Mouse (Mus musculus) lung, postnatal 36 days (tissue): ENCODE results near the gene Plrg1.

Source experiments
- DNase-seq: peaks from one replicate; pipeline ENCODE4 v3.0.0; 2022; ENCODE audit warnings: mixed read lengths

The Plrg1 gene

DNA sequence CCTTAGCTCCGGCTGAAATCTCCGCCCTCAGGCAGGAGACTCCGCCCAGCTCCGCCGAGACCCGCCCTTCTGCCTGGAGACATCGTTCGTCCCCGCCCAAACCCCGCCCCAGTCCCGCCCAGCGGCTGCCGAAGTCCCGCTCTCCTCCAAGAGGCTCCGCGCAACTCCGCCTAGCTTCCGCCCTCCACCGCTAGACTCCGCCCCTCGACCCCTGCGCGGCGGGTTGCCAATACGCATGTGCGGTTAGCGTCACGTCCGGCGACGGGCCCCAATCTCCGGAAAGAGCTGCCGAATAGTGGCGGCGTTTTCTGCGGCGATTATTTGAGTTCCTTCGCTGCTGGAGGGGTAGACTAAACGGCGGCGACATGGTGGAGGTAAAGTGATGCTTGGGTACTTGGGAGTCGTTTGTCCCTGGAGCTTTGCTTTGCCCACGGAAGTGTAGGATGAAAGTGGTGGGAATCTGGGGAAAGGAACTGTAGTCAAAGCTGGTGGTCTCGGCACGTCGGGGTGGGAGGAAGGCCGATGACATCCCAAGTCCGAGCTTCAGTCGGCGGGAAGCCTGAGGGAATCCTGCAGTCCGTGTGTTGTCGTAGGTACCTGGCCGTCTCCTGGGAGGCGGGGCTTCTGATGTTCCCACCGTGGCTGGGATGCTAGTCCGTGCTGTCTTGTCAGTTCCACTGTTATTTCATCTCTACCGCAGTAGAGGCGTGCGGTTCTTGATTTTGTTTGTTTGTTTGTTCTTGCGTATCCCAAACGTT, at the start of gene Plrg1:
Plrg1 (plus strand) TSS at position 242 of the 758 bp plus-strand sequence.
- peak; percentile 97 for DNase-seq

GRCm38 (mm10) chr3:83007557-83007956, 47.8 kb upstream of the Plrg1 start, which contains the start of gene Fgg:
Gene Fgg (plus strand): TSS chr3:83007724.
- DNase-seq = no peak

GRCm38 (mm10) chr3:83010291-83010690, 45.0 kb upstream of the Plrg1 start:
- DNase-seq = no peak

DNA sequence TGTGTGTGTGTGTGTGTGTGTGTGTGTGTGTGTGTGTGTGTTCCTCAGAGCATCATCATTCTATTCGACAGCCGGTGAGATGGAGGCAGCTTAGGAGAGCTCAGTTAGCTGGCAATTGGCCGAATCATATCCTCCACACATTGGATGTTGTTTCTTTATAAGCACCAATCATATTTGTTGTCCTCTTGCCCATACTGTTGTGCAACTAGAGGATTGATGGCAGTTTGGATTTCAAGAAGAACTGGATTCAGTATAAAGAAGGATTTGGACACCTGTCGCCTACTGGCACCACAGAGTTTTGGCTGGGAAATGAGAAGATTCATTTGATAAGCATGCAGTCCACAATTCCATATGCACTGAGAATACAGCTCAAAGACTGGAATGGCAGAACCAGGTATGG, 44.2 kb upstream of the Plrg1 start:
- DNase-seq = no peak

- DNase-seq = no peak
Observed at GRCm38 (mm10) chr3:83011565-83011964, 43.8 kb upstream of the Plrg1 start.

DNA sequence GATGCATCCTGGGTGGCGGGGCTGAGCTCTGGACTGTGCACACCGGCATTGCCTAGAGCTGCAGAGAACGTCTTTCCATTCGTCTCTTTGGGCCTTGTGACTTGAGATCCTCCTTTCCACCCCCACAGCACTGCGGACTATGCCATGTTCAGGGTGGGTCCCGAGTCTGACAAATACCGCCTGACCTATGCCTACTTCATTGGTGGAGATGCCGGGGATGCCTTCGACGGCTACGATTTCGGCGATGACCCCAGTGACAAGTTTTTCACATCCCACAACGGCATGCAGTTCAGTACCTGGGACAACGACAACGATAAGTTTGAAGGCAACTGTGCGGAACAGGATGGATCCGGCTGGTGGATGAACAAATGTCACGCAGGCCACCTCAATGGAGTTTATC, 42.7 kb upstream of the Plrg1 start:
- no peak for DNase-seq

- DNase-seq = no peak
Observed at GRCm38 (mm10) chr3:83013951-83014350, 41.4 kb upstream of the Plrg1 start.

DNA sequence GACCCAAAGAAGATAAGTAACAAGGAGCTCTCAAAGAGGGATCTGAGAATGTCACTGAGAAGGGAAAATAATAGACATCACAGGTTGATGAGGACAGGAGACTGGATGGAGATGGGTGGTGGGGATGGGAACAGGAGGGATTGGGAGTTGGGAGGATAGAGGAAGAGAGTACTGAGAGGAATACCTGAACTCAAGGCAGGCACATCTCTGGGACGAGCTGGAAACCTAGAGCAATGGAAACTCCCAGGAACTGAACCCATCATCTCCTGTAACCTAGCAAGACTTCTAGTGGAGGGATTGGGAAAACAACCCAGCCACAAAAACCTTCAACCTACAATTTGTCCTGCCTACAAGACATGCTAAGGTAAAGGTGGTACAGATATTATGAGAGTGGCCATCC, 39.1 kb upstream of the Plrg1 start:
- no peak for DNase-seq

DNA sequence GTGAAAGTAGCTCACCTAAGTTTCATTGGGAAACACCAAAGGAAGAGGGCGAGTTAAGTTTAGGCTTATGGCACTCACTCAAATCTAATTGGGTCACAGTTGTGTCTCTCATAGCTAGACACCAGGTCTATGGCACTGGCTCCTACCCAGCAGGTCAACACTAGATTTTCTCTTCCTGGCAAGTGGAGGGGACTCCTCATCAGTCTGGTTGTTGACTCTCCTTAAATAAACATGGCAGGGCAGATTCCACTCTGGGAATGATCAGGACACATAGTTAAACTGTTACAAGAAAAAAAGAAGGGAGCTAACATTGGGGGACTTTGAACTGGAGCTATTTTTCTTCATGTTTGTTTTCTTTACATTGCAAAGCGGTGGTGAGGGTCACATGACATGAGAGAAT, 34.9 kb upstream of the Plrg1 start:
- no peak for DNase-seq

DNA sequence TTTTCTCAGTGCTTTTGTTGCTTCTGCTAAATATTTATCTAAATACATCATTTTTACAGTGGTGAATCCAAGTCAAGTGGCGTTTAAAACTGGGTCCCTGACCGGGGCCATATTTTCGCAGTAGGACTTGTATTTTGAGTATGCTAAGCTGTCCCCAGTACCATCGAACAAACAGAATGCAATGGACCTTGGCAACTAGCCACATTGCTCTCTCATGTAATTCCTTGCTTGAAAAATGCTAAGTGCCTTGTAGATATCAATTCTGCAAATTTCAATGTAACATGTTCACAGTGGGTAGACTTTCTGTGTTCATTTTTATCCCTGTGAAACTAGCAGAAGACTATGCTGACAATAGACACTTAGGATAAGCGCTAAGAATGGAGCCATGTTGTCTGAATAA, 34.1 kb upstream of the Plrg1 start:
- DNase-seq = no peak

DNA sequence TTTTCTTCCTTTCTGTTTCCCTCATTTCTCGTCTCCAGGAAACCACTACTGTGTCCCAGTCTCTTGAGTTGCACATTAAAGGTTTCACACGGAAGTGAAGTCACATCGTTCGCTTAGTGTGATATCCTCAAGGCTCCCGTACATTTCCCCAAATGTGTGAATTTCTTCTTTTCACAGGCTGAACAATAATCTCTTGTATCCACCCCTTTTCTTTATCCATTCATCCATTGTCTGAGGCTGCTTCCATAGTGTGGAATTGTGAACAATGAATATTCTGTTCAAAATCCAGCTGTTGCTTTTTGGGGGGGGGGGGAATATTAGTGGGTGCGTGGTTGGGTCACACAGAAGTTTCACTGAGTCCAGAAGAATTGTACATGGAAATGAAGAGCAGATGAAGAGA, 30.3 kb upstream of the Plrg1 start:
- DNase-seq = no peak

- DNase-seq = no peak
Observed at GRCm38 (mm10) chr3:83025475-83026301, 29.6 kb upstream of the Plrg1 start, which contains the start of gene Fga. Gene Fga (plus strand): TSS chr3:83026076.

DNA sequence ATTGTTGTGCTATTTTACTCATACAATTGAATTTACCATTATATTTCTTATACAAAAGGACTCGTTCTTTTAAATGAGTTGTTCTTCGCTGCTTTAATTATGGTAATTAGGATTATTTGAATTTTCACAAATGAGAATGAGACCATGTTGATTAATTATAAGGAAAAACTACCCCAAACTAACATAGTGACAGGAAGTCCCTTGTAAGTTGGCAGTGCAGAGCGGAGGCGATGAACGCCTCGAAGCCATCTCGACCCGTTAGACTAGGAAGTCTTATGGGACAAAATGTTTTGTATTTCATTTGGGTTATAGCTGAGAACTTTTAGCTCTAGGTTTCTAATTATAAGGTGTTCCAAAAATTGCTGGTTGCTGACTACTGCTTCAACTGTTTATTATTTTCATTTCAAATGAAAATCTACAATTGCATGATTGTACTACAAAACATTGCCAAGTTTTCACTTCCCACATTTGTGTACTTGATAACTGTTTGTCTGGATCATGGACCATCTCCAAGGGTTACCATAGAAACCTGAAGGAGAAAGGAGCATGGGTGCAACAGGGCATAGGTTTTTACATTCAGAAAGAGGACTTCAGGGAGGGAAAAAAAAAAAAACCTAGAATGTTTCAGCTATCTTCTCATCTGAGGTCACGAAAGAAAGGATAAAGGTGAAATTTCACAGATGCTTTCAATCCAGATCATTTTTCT, 27.6 kb upstream of the Plrg1 start:
- DNase-seq = no peak

DNA sequence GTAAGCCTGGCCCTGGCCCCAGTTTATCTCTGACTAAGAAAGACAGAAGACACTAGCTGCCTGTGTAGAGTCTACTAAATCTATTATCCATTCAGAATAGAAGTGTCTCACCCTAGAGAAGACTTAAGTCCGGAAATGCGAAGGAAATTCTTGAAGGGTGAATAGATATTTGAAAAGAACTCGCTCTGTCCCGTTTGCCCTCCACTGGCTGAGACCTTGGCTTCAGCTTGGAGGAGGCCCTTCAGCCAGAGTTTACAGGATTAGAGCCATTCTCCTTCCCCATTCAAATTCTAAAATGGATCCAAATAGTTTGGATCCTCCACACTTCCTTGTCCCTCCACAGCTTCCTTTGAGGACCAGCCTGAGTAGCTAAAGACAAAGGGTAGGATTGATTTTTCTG, 25.0 kb upstream of the Plrg1 start:
- DNase-seq = no peak

DNA sequence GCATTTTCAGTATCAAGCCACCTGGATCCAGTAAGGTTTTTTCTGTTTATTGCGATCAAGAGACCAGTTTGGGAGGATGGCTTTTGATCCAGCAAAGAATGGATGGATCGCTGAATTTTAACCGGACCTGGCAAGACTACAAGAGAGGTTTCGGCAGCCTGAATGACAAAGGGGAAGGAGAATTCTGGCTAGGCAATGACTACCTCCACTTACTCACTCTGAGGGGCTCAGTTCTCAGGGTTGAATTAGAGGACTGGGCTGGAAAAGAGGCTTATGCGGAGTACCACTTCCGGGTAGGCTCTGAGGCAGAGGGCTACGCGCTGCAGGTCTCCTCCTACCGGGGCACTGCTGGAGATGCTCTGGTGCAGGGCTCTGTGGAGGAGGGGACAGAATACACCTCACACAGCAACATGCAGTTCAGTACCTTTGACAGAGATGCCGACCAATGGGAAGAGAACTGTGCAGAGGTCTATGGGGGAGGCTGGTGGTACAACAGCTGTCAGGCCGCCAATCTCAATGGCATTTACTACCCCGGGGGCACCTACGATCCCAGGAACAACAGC, 22.5 kb upstream of the Plrg1 start:
- DNase-seq = no peak

DNA sequence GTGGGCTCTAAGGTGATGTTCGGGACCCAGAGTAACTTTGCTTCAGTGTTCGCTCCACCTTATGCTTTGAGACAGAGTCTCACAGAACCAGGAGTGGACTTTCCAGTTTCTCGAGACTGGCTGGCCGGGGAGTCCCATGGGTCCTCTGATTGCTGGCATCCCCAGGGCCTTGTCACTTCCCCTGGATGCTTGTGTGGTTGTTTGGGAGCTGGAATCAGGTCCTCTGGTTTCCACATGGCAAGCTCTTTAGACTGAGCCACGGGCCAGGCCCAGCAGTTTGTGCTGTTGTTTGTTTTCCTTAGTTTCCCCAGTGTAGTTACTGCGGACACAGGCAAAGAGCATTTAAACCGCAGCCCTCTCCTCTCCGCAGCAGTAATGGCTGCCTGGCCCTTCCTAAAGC, 21.5 kb upstream of the Plrg1 start:
- no peak for DNase-seq

GRCm38 (mm10) chr3:83038865-83039264, 16.5 kb upstream of the Plrg1 start:
- no peak for DNase-seq

DNA sequence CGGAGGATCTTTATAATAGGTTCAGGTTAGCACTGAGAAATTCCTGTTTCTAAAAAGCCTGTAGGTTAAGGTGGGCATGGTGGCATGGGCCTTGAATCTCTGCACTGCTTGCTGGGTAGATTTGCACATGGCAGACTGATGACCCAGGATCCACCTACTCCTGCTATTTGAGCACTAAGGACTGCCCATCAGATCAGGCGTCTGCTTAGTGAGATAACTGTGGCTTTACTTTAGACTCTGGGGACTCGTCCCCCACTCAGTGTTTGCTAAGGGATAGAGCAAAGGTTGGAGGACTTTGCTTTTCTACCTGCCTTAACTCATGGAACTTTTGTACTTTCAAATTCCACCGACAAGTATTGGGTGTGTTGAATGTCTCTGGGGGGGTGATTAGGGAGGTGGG, 15.7 kb upstream of the Plrg1 start:
- no peak for DNase-seq

DNA sequence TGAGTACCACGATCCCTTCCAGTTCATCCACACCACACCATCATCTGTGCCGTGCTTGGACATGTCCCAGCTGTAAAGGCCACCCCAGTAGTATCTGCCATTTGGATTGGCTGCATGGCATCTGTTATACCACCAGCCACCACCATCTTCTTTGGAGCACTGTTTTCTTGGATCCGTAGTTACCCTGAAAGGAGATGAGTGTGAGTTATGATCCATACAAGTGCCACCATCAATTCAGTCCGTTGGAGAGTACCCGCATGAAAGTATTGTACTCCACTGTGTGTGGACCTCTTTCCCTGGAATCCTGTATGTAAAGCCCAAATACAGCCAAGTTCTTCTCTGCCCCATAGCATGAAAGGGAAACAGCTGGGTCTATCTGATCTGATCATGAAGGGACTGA, 12.9 kb upstream of the Plrg1 start:
- DNase-seq = no peak

GRCm38 (mm10) chr3:83046649-83047048, 8.7 kb upstream of the Plrg1 start:
- no peak for DNase-seq

DNA sequence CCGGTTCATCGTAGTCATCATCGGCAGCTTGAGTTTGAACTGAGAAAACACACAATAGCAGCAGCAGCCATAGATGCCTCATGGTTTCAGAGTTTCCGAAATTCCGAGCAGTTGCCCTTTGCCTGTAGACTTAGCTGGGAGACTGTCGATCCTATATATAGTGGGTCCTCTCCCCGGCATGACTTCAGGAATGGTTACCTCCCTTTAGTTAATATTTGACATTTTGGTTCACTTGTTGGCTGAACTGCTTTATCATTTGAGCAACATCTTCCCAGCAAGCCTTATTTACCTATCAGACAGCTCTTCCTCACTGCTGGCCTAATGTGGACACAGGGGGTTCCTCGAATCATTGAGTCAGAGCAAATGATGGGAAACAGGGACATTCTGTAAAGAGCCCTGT, 5.6 kb upstream of the Plrg1 start, which contains the start of gene Fgb:
Fgb (minus strand) TSS at position 184 of the 400 bp plus-strand sequence.
- no peak for DNase-seq

- no peak for DNase-seq
Observed at GRCm38 (mm10) chr3:83050661-83051060, 4.7 kb upstream of the Plrg1 start.

GRCm38 (mm10) chr3:83052102-83052501, 3.2 kb upstream of the Plrg1 start:
- no peak for DNase-seq
